Mouse (Mus musculus): ENCODE data around the gene Dus1l.

DNA sequence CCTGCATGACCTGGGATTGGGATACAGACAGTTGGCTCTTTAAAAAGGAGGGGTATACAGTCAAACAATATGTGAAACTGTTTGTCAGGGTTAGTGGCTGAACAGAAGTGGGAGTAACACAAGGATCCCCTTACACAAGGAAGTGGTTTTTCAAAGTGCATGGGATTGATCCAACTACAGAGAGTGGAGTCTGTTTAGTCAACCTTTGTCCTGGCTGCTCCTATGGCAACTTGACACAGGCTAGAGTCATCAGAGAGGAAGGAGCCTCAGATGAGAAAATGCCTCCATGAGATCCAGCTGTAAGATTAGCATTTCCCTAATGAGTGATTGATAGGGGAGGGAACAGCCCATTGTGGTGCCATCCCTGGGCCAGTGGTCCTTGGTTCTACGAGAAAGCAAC lies 28.0 kb downstream of the Dus1l start:
- TF ChIP-seq CTCF (conservative IDR thresholded peaks at IDR 0.05; ENCODE audit: low read length) (no peak), NANOG (IDR thresholded peaks at IDR 0.05; ENCODE audit: borderline replicate concordance, low read length) (no peak), POU5F1 (IDR thresholded peaks at IDR 0.05; ENCODE audit: borderline replicate concordance, low read length) (no peak)

Measured in E14TG2a.4 (cell line).